ENCODE assay signal across 10 mouse cellular contexts in genomic region chr11:48808737-48809433, GRCm38 (mm10). TPM values are rescaled to one million over a fixed set of nuclear protein-coding genes. Genes with fewer than 3 reads are reported as not detected.
DNase-seq lines count a peak whose midpoint lies in the region; ATAC-seq and TF ChIP-seq lines count a peak whose summit lies in the region.
"Had no signal": no experiment of that assay in that cellular context is flagged by ENCODE, and none has a peak within 500 bp of the region (broad histone marks: within the 10 kb centered on the region; RNA-seq: fewer than 3 reads in every experiment).

No protein-coding gene starts in this region.

- H3K9ac ChIP-seq in hindbrain, postnatal 0 days (replicated peaks; ENCODE audit: low read length), result no peak overlapping the region
- H3K9ac ChIP-seq in hindbrain, embryonic 13.5 days, result no peak overlapping the region
- H3K9ac ChIP-seq in stomach, postnatal 0 days (ENCODE audit: low read length), result no peak overlapping the region
- H3K9ac ChIP-seq: hindbrain, embryonic 15.5 days had no signal

- no peak for TF ChIP-seq POLR2A in spleen, adult 2 months (IDR thresholded peaks at IDR 0.05; ENCODE audit: low read depth, low read length)

- ATAC-seq in hindbrain, postnatal 0 days, result 0 out of 2 replicates have a peak, but pooled peaks have one; percentile 24
- no peak for ATAC-seq in hindbrain, embryonic 13.5 days (ENCODE audit: low FRiP score)
- ATAC-seq in stomach, postnatal 0 days (ENCODE audit: low FRiP score, low TSS enrichment), result peak; percentile 58; the same call in 1 of the 2 replicates

- no peak for DNase-seq in hindbrain, postnatal 0 days (ENCODE audit: low spot score)
- DNase-seq in spleen, adult 2 months (ENCODE audit: low read depth in 1 of 2, low spot score in 2 of 2), result no peak
- no peak for DNase-seq in spleen, postnatal 36 days (ENCODE audit: low spot score in 2 of 2)
- peak; percentile 53 for DNase-seq in gastrocnemius, postnatal 25 days
- no peak for DNase-seq in stomach, postnatal 0 days (ENCODE audit: low spot score)
- no peak for DNase-seq in testis, postnatal 10 days (ENCODE audit: low spot score)
- no peak for DNase-seq in frontal cortex, postnatal 36 days (ENCODE audit: low spot score in 2 of 2)

- TF ChIP-seq EP300 in stomach, postnatal 0 days (optimal IDR thresholded peaks at IDR 0.05), result no peak

- H3K36me3 ChIP-seq in hindbrain, postnatal 0 days (ENCODE audit: insufficient read depth, low read length), result peaks cover 77% of the 10 kb centered on the region
- peaks cover 94% of the 10 kb centered on the region for H3K36me3 ChIP-seq in hindbrain, embryonic 13.5 days
- H3K36me3 ChIP-seq in spleen, adult 2 months (ENCODE audit: control insufficient read depth, insufficient read depth, low read length), result peaks cover 58% of the 10 kb centered on the region
- H3K36me3 ChIP-seq in stomach, postnatal 0 days (ENCODE audit: control insufficient read depth, insufficient read depth, low read length), result peaks cover 39% of the 10 kb centered on the region

- H3K27ac ChIP-seq in hindbrain, postnatal 0 days, result no peak overlapping the region
- H3K27ac ChIP-seq in hindbrain, embryonic 13.5 days, result no peak overlapping the region
- 0 out of 2 replicates have a peak overlapping the region, but pooled peaks have one; percentile 9 for H3K27ac ChIP-seq in spleen, adult 2 months (ENCODE audit: insufficient read depth, low read length)
- H3K27ac ChIP-seq in stomach, postnatal 0 days (replicated peaks), result peak overlapping the region; percentile 45
- H3K27ac ChIP-seq: hindbrain, embryonic 15.5 days had no signal

- no peaks in the 10 kb centered on the region for H3K4me1 ChIP-seq in hindbrain, postnatal 0 days (ENCODE audit: insufficient read depth, low read length)
- H3K4me1 ChIP-seq in hindbrain, embryonic 13.5 days (replicated peaks), result peaks cover 9% of the 10 kb centered on the region; the same call in 1 of the 2 replicates
- H3K4me1 ChIP-seq in spleen, adult 2 months (ENCODE audit: control insufficient read depth, insufficient read depth, insufficient read length), result no peaks in the 10 kb centered on the region
- no peaks in the 10 kb centered on the region for H3K4me1 ChIP-seq in stomach, postnatal 0 days (replicated peaks; ENCODE audit: control insufficient read depth, insufficient read depth)

- H3K4me3 ChIP-seq in hindbrain, postnatal 0 days (ENCODE audit: low read length), result no peak overlapping the region
- no peak overlapping the region for H3K4me3 ChIP-seq in hindbrain, embryonic 13.5 days
- H3K4me3 ChIP-seq in spleen, adult 2 months (ENCODE audit: extremely low read depth, insufficient read depth, insufficient read length), result no peak overlapping the region
- H3K4me3 ChIP-seq in stomach, postnatal 0 days (ENCODE audit: low read depth, low read length), result no peak overlapping the region
- H3K4me3 ChIP-seq: hindbrain, embryonic 15.5 days had no signal

- no peaks in the 10 kb centered on the region for H3K27me3 ChIP-seq in hindbrain, postnatal 0 days (ENCODE audit: insufficient read depth, low read length)
- no peaks in the 10 kb centered on the region for H3K27me3 ChIP-seq in hindbrain, embryonic 13.5 days
- no peaks in the 10 kb centered on the region for H3K27me3 ChIP-seq in spleen, adult 2 months (ENCODE audit: control insufficient read depth, insufficient read depth, low read length)
- H3K27me3 ChIP-seq in stomach, postnatal 0 days (ENCODE audit: control insufficient read depth, insufficient read depth, low read length), result no peaks in the 10 kb centered on the region
- H3K27me3 ChIP-seq: hindbrain, embryonic 15.5 days had no signal

- 56% methylated on average over 16 of the region's 16 CpGs for WGBS in hindbrain, postnatal 0 days
- 78% methylated on average over 16 of the region's 16 CpGs for WGBS in hindbrain, embryonic 13.5 days
- 84% methylated on average over 16 of the region's 16 CpGs for WGBS in spleen, adult 2 months
- 49% methylated on average over 16 of the region's 16 CpGs for WGBS in stomach, postnatal 0 days

- no peaks in the 10 kb centered on the region for H3K9me3 ChIP-seq in hindbrain, postnatal 0 days (ENCODE audit: low read length)
- H3K9me3 ChIP-seq in hindbrain, embryonic 13.5 days, result no peaks in the 10 kb centered on the region
- H3K9me3 ChIP-seq in stomach, postnatal 0 days (ENCODE audit: control insufficient read depth, low read length), result no peaks in the 10 kb centered on the region
- H3K9me3 ChIP-seq: G1E; hindbrain, embryonic 15.5 days had no signal

- no peak for TF ChIP-seq CTCF in hindbrain, postnatal 0 days (IDR thresholded peaks at IDR 0.05; ENCODE audit: low read depth)
- no peak for TF ChIP-seq CTCF in spleen, adult 2 months (IDR thresholded peaks at IDR 0.05; ENCODE audit: extremely low read depth, insufficient read depth, insufficient read length, insufficient replicate concordance)
- TF ChIP-seq CTCF in stomach, postnatal 0 days (IDR thresholded peaks at IDR 0.05; ENCODE audit: low read depth), result no peak

- no peak overlapping the region for H3K4me2 ChIP-seq in hindbrain, postnatal 0 days (ENCODE audit: low read depth, low read length)
- H3K4me2 ChIP-seq in hindbrain, embryonic 13.5 days, result no peak overlapping the region
- H3K4me2 ChIP-seq in stomach, postnatal 0 days (replicated peaks; ENCODE audit: low read depth), result no peak overlapping the region
- H3K4me2 ChIP-seq: hindbrain, embryonic 15.5 days had no signal

RNA-seq across cellular contexts. Expression of gene Trim41, which starts 8.3 kb away (rescaled TPM):
- total RNA-seq in hindbrain, postnatal 0 days (2014; rRNA removed), result 42.1 and 43.3 TPM in 2 replicates
- 5.5 and 7.1 TPM in 2 replicates for polyA plus RNA-seq in hindbrain, postnatal 0 days (2015; fragmentation: Nextera tagmentation; extraction: Ambion mirVana)
- polyA plus RNA-seq in hindbrain, embryonic 13.5 days (2015; fragmentation: Nextera tagmentation; extraction: Ambion mirVana), result 7.5 TPM in 2 replicates
- 24.4 and 24.7 TPM in 2 replicates for polyA plus RNA-seq in spleen, adult 2 months (2012; rRNA removed)
- total RNA-seq in gastrocnemius, postnatal 25 days (2021), result 10 to 100 TPM; 15.5 to 19.3 TPM
- 3.6 and 4.0 TPM in 2 replicates for polyA plus RNA-seq in stomach, postnatal 0 days (2015; fragmentation: Nextera tagmentation; extraction: Ambion mirVana)

RNA-seq across cellular contexts. Expression of gene Rack1, which starts 8.8 kb away (rescaled TPM):
- total RNA-seq in hindbrain, postnatal 0 days (2014; rRNA removed), result 897 and 958 TPM in 2 replicates
- 324 and 342 TPM in 2 replicates for polyA plus RNA-seq in hindbrain, postnatal 0 days (2015; fragmentation: Nextera tagmentation; extraction: Ambion mirVana)
- 444 and 448 TPM in 2 replicates for polyA plus RNA-seq in hindbrain, embryonic 13.5 days (2015; fragmentation: Nextera tagmentation; extraction: Ambion mirVana)
- polyA plus RNA-seq in spleen, adult 2 months (2012; rRNA removed), result 2,204 and 3,047 TPM in 2 replicates
- 100 to 1,000 TPM; 321 to 324 TPM for total RNA-seq in gastrocnemius, postnatal 25 days (2021)
- polyA plus RNA-seq in stomach, postnatal 0 days (2015; fragmentation: Nextera tagmentation; extraction: Ambion mirVana), result 524 and 529 TPM in 2 replicates

RNA-seq across cellular contexts. Expression of gene Trim7, which starts 17.1 kb away (rescaled TPM):
- 4.0 and 7.7 TPM in 2 replicates for total RNA-seq in hindbrain, postnatal 0 days (2014; rRNA removed)
- polyA plus RNA-seq in hindbrain, postnatal 0 days (2015; fragmentation: Nextera tagmentation; extraction: Ambion mirVana), result 3.7 TPM in 2 replicates
- 1.0 and 2.8 TPM in 2 replicates for polyA plus RNA-seq in hindbrain, embryonic 13.5 days (2015; fragmentation: Nextera tagmentation; extraction: Ambion mirVana)
- 53.6 and 63.6 TPM in 2 replicates for polyA plus RNA-seq in spleen, adult 2 months (2012; rRNA removed)
- total RNA-seq in gastrocnemius, postnatal 25 days (2021), result 10 to 100 TPM; 57.3 to 57.9 TPM
- 3.0 and 3.4 TPM in 2 replicates for polyA plus RNA-seq in stomach, postnatal 0 days (2015; fragmentation: Nextera tagmentation; extraction: Ambion mirVana)

RNA-seq across cellular contexts. Expression of gene Gm12184, which starts 17.6 kb away (rescaled TPM):
- total RNA-seq in hindbrain, postnatal 0 days (2014; rRNA removed), result 20.1 and 26.4 TPM in 2 replicates
- polyA plus RNA-seq in hindbrain, postnatal 0 days (2015; fragmentation: Nextera tagmentation; extraction: Ambion mirVana), result 5.7 and 6.0 TPM in 2 replicates
- polyA plus RNA-seq in hindbrain, embryonic 13.5 days (2015; fragmentation: Nextera tagmentation; extraction: Ambion mirVana), result 2.8 and 4.4 TPM in 2 replicates
- polyA plus RNA-seq in spleen, adult 2 months (2012; rRNA removed), result 3.9 and 6.1 TPM in 2 replicates
- 1 to 10 TPM in 1 of 2 experiments, under 1 TPM in 1; 0.67 to 3.2 TPM for total RNA-seq in gastrocnemius, postnatal 25 days (2021)
- polyA plus RNA-seq in stomach, postnatal 0 days (2015; fragmentation: Nextera tagmentation; extraction: Ambion mirVana), result 5.0 and 7.3 TPM in 2 replicates

Comparison
In these comparisons a context has a peak if more than half of its experiments do, and no peak if none do; other contexts are left out.
1. H3K27ac ChIP-seq: peak in spleen, adult 2 months (single experiment) and stomach, postnatal 0 days (single experiment); none in hindbrain, postnatal 0 days (single experiment) and hindbrain, embryonic 13.5 days (single experiment).
2. RNA of gene Trim7, which starts 17.1 kb away (polyA plus RNA-seq): 53.6 to 63.6 TPM in spleen, adult 2 months; 3.7 TPM in hindbrain, postnatal 0 days, 3.0 to 3.4 TPM in stomach, postnatal 0 days and 1.0 to 2.8 TPM in hindbrain, embryonic 13.5 days; every median in the first group is over 10 times any median in the second.